Mouse (Mus musculus) adrenal gland, postnatal 10 days (tissue): Measurements from ENCODE around the gene Gm4756. TPM values are rescaled to one million over a fixed set of nuclear protein-coding genes. Genes with fewer than 3 reads are reported as not detected.

Source experiments
- total RNA-seq, 2 experiments: library from RNA; stranded (reverse); gene quantifications; 2 replicates each; pipeline ENCODE4 v1.2.3; 2021

Gene Gm4756
- total RNA-seq, 2 experiments from 2014 or later = not detected

Other genes starting within 250 kb of the Gm4756 start
- gene Rtn1, start 240.6 kb downstream of the Gm4756 start, total RNA-seq = 10 to 100 TPM; 29.8 to 52.9 TPM
- gene Lrrc9, start 207.8 kb downstream of the Gm4756 start, total RNA-seq = 1 to 10 TPM; 2.1 to 3.2 TPM
- gene Pcnx4, start 113.3 kb downstream of the Gm4756 start, total RNA-seq = 1 to 10 TPM; 5.5 to 5.8 TPM
- 100 to 1,000 TPM; 129 to 142 TPM for gene Dhrs7, start 15.2 kb upstream of the Gm4756 start, total RNA-seq
- 100 to 1,000 TPM; 252 to 260 TPM for gene Ppm1a, start 107.8 kb upstream of the Gm4756 start, total RNA-seq